Mouse (Mus musculus) thymus, adult 2 months (tissue): ENCODE measurements around the gene Paics.

Experiments used
- CTCF ChIP-seq: fragments of 200-500 bp; IDR thresholded peaks from 2 replicates; pipeline ENCODE4 v1.5.1; 2012; ENCODE audit warnings: mild to moderate bottlenecking, control low read depth, low read length, moderate library complexity, borderline replicate concordance; ENCODE audit not compliant: control insufficient read depth, poor library complexity, insufficient read depth; ENCODE audit errors: extremely low read depth
- POLR2A ChIP-seq: fragments of 200-500 bp; IDR thresholded peaks from 2 replicates; pipeline ENCODE4 v1.6.1; 2012; ENCODE audit warnings: mild to moderate bottlenecking, low read length, control low read depth, moderate library complexity; ENCODE audit not compliant: control insufficient read depth, poor library complexity, insufficient read depth; ENCODE audit errors: extremely low read depth

DNA sequence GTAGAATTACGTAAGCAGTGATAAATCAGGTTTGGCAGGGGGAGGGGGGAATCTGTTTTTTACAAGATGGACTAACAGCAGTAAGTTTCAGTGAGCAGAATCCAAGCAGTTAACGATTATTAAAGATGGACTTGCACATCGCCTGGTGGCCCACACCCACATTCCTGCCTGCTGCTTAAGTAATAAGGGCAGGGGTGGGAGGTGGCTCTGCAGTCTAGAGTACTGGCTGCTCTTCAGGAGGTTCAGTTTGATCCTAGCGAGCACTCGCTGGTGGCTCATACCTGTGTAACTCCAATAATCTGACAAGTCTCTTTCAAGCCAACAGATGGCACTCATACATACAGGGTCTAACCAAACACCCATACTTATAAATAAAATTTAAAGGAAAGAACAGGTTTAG, 8.5 kb downstream of the Paics start:
- TF ChIP-seq CTCF: no peak
- no peak for TF ChIP-seq POLR2A
